Mouse (Mus musculus): Measurements from ENCODE around the gene Tex261.

The Tex261 gene

DNA sequence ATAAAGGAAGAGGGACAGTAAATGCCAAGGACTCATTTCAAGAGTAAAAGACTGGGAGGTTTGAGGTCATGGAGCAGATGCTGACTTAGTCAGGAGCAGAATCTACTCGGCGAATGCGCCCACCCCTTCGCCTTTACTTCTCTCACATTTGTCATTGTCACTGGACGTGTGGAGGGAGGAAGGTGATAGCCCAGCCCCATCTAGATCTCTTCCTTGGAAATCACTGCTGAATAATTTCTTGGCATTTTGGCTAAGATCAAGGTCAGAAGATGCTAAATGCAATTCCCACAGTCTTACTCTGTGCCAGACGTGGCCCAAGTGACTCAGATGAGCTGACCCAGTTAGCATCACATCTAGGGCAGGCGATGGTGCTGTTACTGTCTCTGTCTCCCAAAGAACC, 2.7 kb upstream of the Tex261 start:
- POLR2A ChIA-PET = interaction anchor here in 3 of 4 experiments (0.7 to 1.6 kb wide), 10 partner anchors 10 to 182 kb away, joined by 3 to 5 read pairs (median 3); partner anchors contain the start of genes Nagk (in 2 of the 3) and Paip2b (in 1 of the 3)
- CTCF ChIA-PET = interaction anchor here in 3 of 4 experiments (0.7 to 2.1 kb wide), 21 partner anchors 10 to 294 kb away, joined by 3 to 10 read pairs (median 4); partner anchors contain the start of genes Nagk (in 1 of the 3) and Zfp638 (in 1 of the 3)

GRCm38 (mm10) chr6:83774781-83775563, 641 bp downstream of the Tex261 start:
- ChIA-PET POLR2A (interaction anchor here (0.7 to 3.3 kb wide), 25 partner anchors 10 to 449 kb away, joined by 3 to 32 read pairs (median 4); partner anchors contain the start of genes Nagk (in 3 of the 4), Ankrd53 (in 2 of the 4), Atp6v1b1 (in 1 of the 4) and Mob1a (in 1 of the 4)), CTCF (interaction anchor here (0.6 to 3.1 kb wide), 39 partner anchors 8 to 353 kb away, joined by 3 to 35 read pairs (median 6); partner anchors contain the start of genes Ankrd53 (in 2 of the 4), Nagk (in 2 of the 4), Paip2b (in 2 of the 4) and Vax2 (in 1 of the 4))

DNA sequence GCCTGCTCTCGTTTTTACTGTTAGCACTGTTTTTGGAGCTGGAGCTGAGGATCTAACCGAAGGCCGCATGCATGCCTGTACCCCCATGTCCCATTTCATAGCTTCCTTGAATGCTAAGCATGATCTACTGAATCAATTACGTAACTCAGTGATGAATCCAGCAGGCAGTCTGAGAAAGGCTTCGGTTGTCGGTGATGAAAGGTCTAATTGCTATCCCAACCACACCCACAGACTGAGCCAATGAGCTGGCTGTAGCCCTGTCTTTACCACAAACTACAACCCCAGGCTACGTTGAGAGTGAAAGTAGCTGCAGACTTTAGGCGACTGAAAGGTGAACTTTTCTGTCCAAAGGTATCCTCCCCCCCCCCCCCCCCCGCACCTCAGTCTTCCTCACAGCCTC, 1.5 kb downstream of the Tex261 start:
- ChIA-PET CTCF (interaction anchor here (0.6 to 3.1 kb wide), 14 partner anchors 11 to 636 kb away, joined by 3 to 35 read pairs (median 3); partner anchors contain the start of gene Nagk (in 1 of the 4)), POLR2A (interaction anchor here (0.6 to 3.3 kb wide), 17 partner anchors 9 to 456 kb away, joined by 3 to 32 read pairs (median 6); partner anchors contain the start of genes Nagk (in 3 of the 4), Ankrd53 (in 2 of the 4), Atp6v1b1 (in 1 of the 4) and Paip2b (in 1 of the 4))

GRCm38 (mm10) chr6:83768485-83768884, 7.1 kb downstream of the Tex261 start:
- POLR2A ChIA-PET = interaction anchor here in 1 of 4 experiments (0.8 to 1.3 kb wide), 4 partner anchors 12 to 68 kb away, joined by 3 read pairs; partner anchors contain the start of gene Nagk
- CTCF ChIA-PET = interaction anchor here in 3 of 4 experiments (1.0 to 1.4 kb wide), 5 partner anchors 10 to 40 kb away, joined by 3 to 4 read pairs (median 3); no protein-coding TSS in a partner anchor

DNA sequence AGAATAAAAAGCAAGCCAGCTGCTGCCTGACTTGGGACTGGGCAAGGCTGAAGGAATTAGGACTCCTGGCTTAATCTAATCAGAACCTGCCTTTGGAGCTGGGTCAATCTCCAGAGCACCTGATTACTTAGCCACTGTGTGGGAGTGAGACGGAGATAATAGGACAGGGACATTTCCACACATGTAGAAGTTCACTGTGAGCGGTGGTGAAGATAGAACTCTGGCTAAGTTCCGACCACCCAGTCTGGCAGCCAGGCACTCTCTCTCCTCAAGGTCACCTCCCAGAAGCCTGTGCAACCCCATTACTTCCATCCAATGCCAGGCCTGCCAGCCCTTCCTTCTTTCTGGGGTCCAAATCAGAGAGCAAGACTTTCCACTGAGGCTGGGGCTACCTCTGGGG, 8.6 kb downstream of the Tex261 start:
- POLR2A ChIA-PET = no interaction called here
- CTCF ChIA-PET = interaction anchor here in 1 of 4 experiments (1.0 to 1.2 kb wide), 2 partner anchors 9 kb away, joined by 3 to 6 read pairs; partner anchors contain the start of gene Tex261

DNA sequence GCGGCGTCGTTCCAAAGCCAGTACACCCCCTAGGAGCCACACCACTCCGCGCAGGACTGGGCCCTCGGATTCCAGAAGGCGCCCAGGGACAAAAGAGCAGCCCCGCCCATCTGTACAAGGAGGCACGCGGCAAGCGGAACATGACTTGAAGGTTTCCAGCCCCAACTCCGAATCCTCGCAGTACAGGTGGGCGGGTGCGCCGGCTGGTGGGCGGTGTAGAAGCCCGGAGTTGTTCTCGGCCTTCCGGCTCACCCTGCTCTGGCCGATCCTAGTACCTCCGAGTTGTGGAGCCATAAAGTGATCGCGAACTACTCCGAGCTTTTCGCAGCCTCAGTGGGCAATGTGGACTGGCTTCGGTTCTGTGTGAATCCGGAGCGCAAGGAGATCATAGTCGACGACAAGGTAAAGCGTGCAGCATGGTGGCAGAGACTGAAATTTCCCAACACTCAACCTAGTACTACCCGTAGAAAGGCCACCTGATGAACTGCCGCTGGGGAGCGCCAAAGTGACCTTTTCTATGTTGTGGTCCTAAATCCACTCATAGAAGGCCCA, 12.7 kb downstream of the Tex261 start:
- CTCF ChIA-PET = interaction anchor here (0.5 to 5.7 kb wide), 9 partner anchors 13 to 180 kb away, joined by 3 to 29 read pairs (median 4); partner anchors contain the start of gene Tex261 (in 2 of the 4)
- POLR2A ChIA-PET = interaction anchor here in 2 of 4 experiments (1.2 to 3.1 kb wide), 7 partner anchors 10 to 64 kb away, joined by 3 to 15 read pairs (median 4); partner anchors contain the start of gene Tex261 (in 2 of the 2)

DNA sequence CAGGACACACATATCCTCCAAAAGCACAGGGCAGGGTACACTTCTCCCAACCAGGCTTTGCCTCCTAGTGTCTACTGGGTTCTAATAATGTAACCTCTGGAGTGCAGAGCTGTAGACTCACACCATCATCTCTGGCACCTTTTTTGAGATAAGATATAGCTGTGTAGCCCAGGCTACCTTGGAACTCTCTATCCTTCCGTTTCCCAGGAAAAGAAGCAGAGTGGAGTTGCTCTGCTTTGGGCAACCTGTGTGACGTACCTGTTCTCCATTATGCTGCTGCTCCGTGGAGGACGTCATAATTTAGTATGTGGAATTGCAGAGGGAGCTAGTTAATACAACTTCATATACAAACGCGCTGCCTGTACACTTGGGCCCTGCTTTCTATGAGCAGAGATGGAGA, 13.3 kb downstream of the Tex261 start, which contains the start of gene Ankrd53:
Ankrd53 (plus strand) TSS at position 301 of the 400 bp plus-strand sequence.
- ChIA-PET POLR2A (interaction anchor here in 2 of 4 experiments (1.1 to 3.1 kb wide), 10 partner anchors 9 to 70 kb away, joined by 3 to 15 read pairs (median 4); partner anchors contain the start of genes Tex261 (in 2 of the 2) and Nagk (in 1 of the 2)), CTCF (interaction anchor here (0.6 to 5.7 kb wide), 13 partner anchors 8 to 120 kb away, joined by 3 to 29 read pairs (median 5); partner anchors contain the start of genes Tex261 (in 4 of the 4) and Vax2 (in 1 of the 4))

GRCm38 (mm10) chr6:83756051-83756450, 19.6 kb downstream of the Tex261 start:
- ChIA-PET CTCF (interaction anchor here (0.5 to 2.6 kb wide), 15 partner anchors 14 to 532 kb away, joined by 3 to 16 read pairs (median 4); partner anchors contain the start of genes Tex261 (in 2 of the 4) and Nagk (in 1 of the 4)), POLR2A (interaction anchor here in 2 of 4 experiments (0.7 to 1.4 kb wide), 5 partner anchors 9 to 73 kb away, joined by 3 to 10 read pairs (median 3); partner anchors contain the start of gene Tex261 (in 1 of the 2))

GRCm38 (mm10) chr6:83750171-83750684, 25.4 kb downstream of the Tex261 start:
- CTCF ChIA-PET = interaction anchor here in 3 of 4 experiments (0.5 to 3.9 kb wide), 19 partner anchors 13 to 1642 kb away, joined by 3 to 22 read pairs (median 5); partner anchors contain the start of genes Ankrd53 (in 1 of the 3), Tex261 (in 1 of the 3) and Vax2 (in 1 of the 3)
- POLR2A ChIA-PET = interaction anchor here in 1 of 4 experiments (1.3 kb wide), 1 partner anchor 51 kb away, joined by 3 read pairs; no protein-coding TSS in a partner anchor

GRCm38 (mm10) chr6:83749286-83749685, 26.3 kb downstream of the Tex261 start:
- CTCF ChIA-PET = interaction anchor here in 3 of 4 experiments (0.6 to 3.9 kb wide), 14 partner anchors 8 to 150 kb away, joined by 3 to 22 read pairs (median 5); partner anchors contain the start of gene Tex261 (in 1 of the 3)
- POLR2A ChIA-PET = interaction anchor here in 2 of 4 experiments (0.5 to 1.7 kb wide), 4 partner anchors 8 to 106 kb away, joined by 3 to 7 read pairs (median 4); no protein-coding TSS in a partner anchor

GRCm38 (mm10) chr6:83745466-83745865, 30.1 kb downstream of the Tex261 start:
- ChIA-PET CTCF (interaction anchor here (0.6 to 4.4 kb wide), 19 partner anchors 9 to 56 kb away, joined by 3 to 23 read pairs (median 6); partner anchors contain the start of gene Tex261 (in 2 of the 4)), POLR2A (interaction anchor here in 3 of 4 experiments (0.6 to 3.9 kb wide), 8 partner anchors 9 to 1706 kb away, joined by 3 to 20 read pairs (median 6); partner anchors contain the start of genes Mrpl53 (in 1 of the 3), Pradc1 (in 1 of the 3) and Tex261 (in 1 of the 3))

DNA sequence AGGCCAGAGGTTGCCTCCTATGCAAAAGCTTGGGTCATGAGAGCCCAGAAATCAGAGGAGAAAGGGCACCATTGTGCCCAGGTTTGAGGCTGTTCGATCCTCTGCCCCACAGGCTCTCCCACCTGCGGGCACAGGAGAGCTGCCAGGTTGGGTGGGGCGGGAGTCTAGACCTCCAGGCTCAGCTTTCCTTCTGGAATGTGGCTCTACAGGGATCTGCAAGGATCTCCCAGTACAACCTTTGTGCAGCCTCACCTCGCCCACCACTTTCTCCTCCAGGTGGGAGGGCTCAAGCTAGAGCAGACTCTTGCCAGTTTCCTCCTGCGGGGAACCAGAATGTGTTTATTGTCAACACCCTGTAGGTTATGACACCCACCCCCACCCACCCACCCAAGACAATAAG, 31.1 kb downstream of the Tex261 start:
- POLR2A ChIA-PET = interaction anchor here in 3 of 4 experiments (0.5 to 3.9 kb wide), 14 partner anchors 10 to 372 kb away, joined by 3 to 27 read pairs (median 5); partner anchors contain the start of genes Dguok (in 1 of the 3), Nagk (in 1 of the 3), Paip2b (in 1 of the 3) and Tex261 (in 1 of the 3)
- CTCF ChIA-PET = interaction anchor here (0.6 to 4.4 kb wide), 17 partner anchors 13 to 71 kb away, joined by 3 to 23 read pairs (median 3); partner anchors contain the start of genes Tex261 (in 2 of the 4) and Vax2 (in 1 of the 4)

DNA sequence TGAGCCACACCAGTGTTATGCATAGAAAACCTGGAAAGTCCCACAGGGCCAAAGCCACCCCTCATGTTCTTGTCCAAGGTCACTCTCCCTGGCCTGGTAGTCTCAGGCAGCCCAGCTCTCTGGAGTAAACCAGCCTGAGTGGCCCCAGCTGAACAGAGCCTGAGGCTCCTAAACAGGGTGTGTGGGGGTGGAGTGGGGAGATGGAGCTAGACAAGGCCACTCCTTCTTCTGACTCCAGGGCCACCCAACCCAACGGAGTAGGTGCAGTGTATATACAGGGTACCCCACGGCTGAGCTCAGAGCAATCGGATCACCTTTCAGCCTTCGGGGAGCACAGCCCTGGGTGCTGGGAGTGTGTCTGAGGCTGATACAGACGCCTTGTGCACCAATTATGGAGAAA, 31.5 kb downstream of the Tex261 start:
- ChIA-PET POLR2A (interaction anchor here in 3 of 4 experiments (0.5 to 3.9 kb wide), 11 partner anchors 13 to 237 kb away, joined by 3 to 27 read pairs (median 6); partner anchors contain the start of genes Dguok (in 1 of the 3), Nagk (in 1 of the 3), Paip2b (in 1 of the 3) and Tex261 (in 1 of the 3)), CTCF (interaction anchor here in 3 of 4 experiments (0.7 to 4.4 kb wide), 14 partner anchors 13 to 70 kb away, joined by 3 to 23 read pairs (median 4); partner anchors contain the start of genes Tex261 (in 1 of the 3) and Vax2 (in 1 of the 3))

GRCm38 (mm10) chr6:83743212-83743611, 32.4 kb downstream of the Tex261 start:
- CTCF ChIA-PET = interaction anchor here (0.7 to 4.4 kb wide), 11 partner anchors 12 to 161 kb away, joined by 3 to 23 read pairs (median 6); no protein-coding TSS in a partner anchor
- POLR2A ChIA-PET = interaction anchor here in 3 of 4 experiments (0.7 to 3.9 kb wide), 8 partner anchors 12 to 89 kb away, joined by 3 to 27 read pairs (median 5); partner anchors contain the start of genes Nagk (in 1 of the 3), Paip2b (in 1 of the 3) and Tex261 (in 1 of the 3)

DNA sequence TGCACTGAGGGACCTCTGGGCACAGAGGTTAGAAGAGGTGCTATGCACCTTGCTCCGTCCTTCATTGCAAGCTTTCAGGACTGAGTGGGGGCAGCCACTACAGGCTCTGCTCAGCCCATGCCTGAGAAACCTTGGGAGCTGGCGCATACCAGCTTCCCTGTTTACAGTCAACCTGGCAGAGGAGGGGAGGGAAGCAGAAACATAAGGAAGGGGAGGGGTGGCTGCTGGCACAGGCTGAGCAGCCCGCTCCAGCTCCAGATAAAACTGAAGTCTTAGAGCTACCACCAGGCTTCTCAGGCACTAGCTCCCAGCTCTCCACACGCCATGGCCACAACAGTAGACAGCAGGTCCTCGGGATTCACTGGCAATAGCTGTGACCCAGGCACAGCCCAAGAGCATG, 32.9 kb downstream of the Tex261 start, which contains the start of gene Atp6v1b1:
Atp6v1b1 (plus strand) TSS at position 230 of the 400 bp plus-strand sequence.
- ChIA-PET CTCF (interaction anchor here (0.5 to 4.4 kb wide), 13 partner anchors 11 to 160 kb away, joined by 3 to 23 read pairs (median 6); no protein-coding TSS in a partner anchor), POLR2A (interaction anchor here in 3 of 4 experiments (0.7 to 3.9 kb wide), 8 partner anchors 12 to 89 kb away, joined by 3 to 27 read pairs (median 5); partner anchors contain the start of genes Nagk (in 1 of the 3), Paip2b (in 1 of the 3) and Tex261 (in 1 of the 3))

- ChIA-PET POLR2A (interaction anchor here in 2 of 4 experiments (0.7 to 2.2 kb wide), 5 partner anchors 9 to 41 kb away, joined by 3 to 9 read pairs (median 4); no protein-coding TSS in a partner anchor), CTCF (interaction anchor here in 2 of 4 experiments (0.6 to 1.8 kb wide), 6 partner anchors 10 to 45 kb away, joined by 3 to 9 read pairs (median 4); partner anchors contain the start of gene Tex261 (in 1 of the 2))
Measured at GRCm38 (mm10) chr6:83738596-83738995, 37.0 kb downstream of the Tex261 start.

Data from embryonic stem cell, embryonic (primary cell).